Mouse (Mus musculus) granulocyte monocyte progenitor cell, adult 5-6 weeks (primary cell): Measurements from ENCODE around the gene Gria4. TPM values are rescaled to one million over a fixed set of nuclear protein-coding genes. Genes with fewer than 3 reads are reported as not detected.
A peak's percentile ranks its signal among the peaks of the same experiment; 100 is the strongest.
"Not testable (repeated sequence)": the region's sequence is repeated elsewhere in the genome, so short reads cannot be mapped to it uniquely, and the experiment has no call there.

Experiments
- ATAC-seq: replicated peaks from 2 replicates; pipeline ENCODE4 v1.8.0; 2016; ENCODE audit warnings: mild to moderate bottlenecking, moderate TSS enrichment, inconsistent platforms; ENCODE audit not compliant: poor library complexity, severe bottlenecking
- total RNA-seq, 2 experiments: library from RNA; stranded (forward) in 1 of 2; stranded (reverse) in 1 of 2; fragments of 200-712, 200-1000 nt in 1 of 2; fragments of >200 nt in 1 of 2; fragmentation: Nextera tagmentation in 1 of 2; gene quantifications; 2 replicates each; pipeline ENCODE4 v1.2.3; 2014 to 2017

Gene Gria4
- total RNA-seq, 2 experiments from 2014 or later, result not detected

DNA sequence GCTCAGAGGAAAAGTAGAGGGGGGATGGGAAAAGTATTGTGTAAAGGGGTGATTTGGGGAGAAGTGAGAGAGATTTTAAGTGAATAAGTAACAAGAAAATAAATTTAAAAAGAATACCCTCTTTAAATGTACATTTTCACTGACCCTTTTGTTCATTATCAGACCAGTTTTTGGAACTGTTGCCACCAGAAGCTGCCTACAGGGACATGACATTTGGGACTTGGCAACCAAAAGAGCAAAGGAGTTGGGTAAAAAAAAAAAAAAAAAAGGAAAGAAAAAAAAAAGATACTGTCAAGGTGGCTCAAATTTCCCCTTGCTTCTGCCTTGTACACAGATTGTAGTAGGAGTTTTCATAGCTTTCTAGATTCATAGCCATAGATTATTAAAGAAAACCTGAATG is 191.8 kb downstream of the Gria4 start:
- no peak for ATAC-seq

DNA sequence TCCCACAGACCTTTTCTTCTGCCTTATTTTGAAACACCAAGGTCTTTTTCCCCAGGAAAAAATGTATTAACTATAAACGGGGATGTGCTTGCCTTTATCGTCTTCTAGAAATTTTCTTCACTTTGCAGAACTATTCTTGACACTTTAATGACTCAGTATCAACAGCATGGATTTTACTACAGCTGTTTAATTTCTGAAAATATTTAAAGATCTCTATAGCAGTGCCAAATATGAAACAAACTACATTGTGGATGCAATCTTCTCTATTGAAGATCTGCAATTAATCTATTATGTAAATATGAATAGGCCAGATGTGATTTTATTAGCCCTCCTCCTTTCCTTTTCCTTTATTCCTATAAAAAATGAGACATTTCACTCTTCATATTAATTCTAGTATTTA is 194.2 kb downstream of the Gria4 start:
- ATAC-seq, result no peak

DNA sequence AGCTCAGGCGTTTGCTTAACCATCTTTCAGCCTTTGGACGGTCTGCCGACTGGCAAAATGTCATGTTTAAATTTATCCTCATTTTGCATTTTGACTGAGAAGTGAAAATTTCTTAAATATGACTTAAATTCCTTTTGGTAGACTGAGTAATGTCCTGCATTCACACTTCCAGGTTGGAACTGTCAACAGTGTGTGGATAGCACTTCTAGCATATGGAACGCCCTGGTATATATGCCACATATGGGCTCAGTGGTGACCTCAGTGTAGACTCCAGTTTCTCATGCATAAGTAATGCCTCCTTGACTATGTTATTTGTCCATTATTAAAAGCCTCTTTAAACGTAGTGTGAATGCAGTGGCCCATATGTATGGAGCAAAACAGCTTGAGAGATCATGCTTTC is 222.4 kb downstream of the Gria4 start:
- no peak for ATAC-seq

DNA sequence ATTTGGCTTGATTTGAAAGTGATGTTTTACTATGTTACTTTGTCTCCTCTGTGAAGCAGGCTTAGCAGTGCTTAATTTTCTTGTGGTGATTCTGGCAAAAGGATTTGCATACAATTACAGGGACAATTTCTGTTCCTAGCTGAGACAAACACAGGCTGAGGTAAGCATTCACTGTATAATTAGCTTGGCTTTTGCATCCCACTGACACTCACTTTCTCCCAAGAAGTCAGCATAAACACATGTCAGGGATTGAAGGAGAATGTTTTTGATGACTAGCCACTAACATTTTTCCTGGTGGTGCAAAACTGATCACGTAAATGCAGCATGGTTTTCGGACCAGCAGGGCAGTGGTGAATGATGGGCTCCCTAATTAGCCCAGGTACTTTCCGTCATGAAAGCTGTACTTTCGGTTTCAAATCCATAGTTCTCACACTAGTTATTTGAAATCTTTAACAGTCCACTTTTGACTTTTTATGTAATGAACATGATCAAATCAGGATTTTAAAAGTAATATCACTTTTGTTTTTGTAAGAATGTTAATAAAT is 240.5 kb downstream of the Gria4 start:
- ATAC-seq, result no peak

DNA sequence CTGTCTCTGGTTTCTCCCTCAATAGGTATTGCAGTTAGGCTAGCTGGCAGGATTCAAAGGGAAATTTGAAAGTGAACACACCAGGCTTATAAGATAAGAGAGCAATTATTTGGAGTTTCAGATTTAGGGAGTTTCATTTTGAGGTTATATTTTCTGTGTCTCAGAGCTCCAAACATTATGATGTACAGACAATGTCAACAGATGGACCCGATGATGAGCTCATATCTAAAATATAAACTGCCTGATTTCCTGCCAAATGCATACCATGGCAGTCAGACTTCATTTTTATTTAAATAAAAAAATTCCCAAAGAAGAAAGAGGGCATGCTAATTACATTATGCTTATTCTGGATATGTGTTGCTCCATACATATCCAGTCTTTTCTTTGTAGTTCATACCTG is 256.8 kb downstream of the Gria4 start:
- no peak for ATAC-seq

DNA sequence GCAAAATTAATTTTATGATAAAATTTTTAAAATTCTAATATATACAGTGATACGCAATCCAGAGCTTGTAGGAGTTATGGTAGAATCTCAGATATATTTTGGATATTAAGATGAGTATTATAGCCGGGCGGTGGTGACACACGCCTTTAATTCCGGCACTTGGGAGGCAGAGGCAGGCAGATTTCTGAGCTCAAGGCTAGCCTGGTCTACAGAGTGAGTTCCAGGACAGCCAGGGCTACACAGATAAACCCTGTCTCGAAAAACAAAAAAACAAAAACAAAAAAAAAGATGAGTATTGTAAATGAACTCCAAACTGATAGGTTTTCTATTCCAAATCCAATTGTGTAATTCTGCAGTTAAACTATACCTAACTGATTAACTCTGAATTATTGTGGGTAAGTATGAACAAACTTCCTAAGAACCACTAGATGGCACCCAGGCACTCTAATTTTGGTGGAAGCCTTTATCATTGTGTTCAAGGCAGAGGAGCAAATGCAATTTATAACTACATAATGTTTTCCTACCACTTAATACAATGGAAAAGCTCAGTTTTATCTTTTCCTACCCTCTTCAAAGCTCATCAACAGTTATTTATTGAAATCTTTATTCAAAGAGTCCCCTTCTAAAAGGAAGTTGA is 259.4 kb downstream of the Gria4 start:
- ATAC-seq, result no peak

DNA sequence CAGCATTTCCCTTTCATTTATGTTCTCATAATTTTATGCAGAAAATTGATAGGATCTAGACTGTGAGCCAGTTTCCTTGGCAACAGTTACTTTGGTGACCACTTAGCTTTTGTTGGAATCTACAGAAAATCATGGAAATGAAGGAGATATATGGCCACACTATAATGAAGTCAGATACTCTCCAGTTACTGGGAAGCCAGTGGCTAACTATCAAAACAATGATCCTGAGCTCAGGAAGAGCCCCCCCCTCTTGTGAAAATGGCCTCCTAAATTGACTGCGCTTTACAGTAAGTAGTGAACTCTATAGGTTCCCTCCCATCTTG is 281.5 kb downstream of the Gria4 start:
- ATAC-seq, result no peak

DNA sequence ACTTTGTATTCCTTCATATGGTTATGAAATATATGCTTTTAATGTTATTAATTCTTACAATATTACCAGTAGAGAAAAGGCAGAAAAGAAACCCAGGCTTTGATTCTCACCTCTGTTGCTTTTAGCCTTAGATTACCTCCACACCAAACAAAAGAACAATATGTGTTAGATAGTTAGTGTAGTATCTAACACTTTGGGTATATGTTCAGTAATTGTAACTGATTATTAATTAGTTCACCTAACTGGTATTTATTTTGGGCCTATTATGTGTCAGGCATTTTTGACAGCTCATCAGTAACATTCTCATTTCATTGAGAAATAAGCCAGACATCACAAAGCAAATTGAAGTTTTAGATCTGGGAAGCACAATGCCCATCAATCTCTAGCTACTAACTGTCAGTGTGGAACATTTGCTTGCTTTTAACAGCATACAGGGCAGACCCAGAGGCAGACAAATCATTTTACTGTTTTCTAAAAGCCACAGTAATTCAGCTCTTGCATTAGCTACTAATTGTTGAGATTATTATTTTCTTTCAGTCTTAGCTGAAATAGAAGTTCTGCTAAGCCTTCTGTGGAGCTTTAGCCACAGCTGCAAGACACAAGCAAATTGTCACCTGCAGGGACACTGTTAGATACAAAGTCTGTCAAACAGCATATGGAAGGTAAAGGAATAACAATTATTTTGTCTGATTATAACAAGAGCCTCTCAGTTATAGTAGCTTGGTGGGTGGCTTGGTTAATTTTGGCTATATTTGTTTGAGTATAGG is 282.1 kb downstream of the Gria4 start:
- ATAC-seq, result no peak

DNA sequence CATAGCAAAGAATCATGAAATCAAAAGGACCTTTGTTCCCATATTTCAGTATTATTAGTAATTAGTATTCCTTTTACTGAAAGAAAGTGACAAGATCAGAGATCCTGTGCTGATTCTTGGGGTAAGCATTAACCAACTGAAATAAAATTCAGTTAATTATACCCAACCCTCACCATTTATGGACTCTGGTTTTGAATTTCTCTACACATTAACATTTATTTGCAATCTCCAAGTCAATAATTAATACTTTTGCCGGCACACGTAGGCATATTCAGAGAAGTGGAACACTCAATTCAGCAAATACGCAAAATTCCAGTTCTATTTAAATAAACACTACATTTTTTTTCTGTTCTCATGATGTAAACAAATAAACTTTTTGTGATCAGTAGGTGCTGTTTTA is 289.9 kb downstream of the Gria4 start:
- no peak for ATAC-seq

DNA sequence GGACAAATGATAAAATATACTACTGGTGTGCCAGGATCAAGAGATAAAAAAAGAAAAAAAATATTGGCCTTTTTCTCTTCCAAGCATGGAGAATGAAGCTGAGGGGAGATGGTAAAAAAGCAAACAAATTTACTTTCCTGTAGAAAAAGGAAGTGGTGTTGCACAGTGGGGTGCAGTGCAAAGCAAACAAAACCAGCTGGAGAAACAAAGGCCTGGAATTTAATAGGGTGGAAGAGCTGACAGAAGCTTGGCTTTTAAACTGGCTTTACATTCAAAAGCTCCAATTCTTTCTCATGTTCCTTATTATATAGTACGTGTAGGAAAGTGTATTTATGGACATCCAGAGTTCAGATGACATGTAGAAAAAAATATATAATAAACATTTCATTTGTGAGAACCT is 290.9 kb downstream of the Gria4 start:
- no peak for ATAC-seq

DNA sequence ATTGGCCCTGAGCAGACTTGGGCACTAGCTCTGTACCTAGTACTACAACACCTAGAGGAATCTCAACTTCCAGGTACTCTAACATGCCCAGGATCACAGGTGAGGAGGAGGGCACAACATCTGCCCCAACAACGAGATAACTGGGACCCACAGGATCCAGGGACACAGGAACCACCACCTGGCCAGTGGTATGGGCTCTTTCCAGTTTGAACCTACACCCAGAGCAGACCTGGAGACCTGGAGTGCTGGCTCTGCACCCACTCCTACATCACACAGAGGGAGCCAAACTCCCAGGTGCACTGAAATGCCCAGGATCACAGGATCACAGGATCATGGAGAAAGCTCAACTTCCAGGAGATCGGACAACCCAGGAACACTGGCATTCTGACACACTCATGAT is 309.6 kb downstream of the Gria4 start:
- no peak for ATAC-seq

DNA sequence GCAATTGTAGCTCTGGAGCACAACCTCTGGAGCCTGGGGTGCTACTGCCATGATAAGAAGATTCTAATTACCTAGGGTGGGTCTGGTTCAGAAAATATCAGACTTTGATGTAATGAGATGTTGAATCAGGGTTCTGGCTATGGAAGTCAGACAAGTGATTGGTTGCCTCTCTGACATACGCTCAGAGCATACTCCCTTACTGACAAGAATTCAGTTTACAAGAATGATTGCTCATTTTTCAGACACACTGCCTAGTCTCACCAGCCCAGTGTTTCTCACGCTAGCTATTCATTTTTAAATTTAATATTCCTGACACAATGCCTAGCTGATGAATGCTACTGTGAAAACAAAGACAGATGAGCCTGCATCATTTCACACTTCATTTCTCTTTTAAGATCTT is 311.5 kb downstream of the Gria4 start:
- ATAC-seq, result no peak

DNA sequence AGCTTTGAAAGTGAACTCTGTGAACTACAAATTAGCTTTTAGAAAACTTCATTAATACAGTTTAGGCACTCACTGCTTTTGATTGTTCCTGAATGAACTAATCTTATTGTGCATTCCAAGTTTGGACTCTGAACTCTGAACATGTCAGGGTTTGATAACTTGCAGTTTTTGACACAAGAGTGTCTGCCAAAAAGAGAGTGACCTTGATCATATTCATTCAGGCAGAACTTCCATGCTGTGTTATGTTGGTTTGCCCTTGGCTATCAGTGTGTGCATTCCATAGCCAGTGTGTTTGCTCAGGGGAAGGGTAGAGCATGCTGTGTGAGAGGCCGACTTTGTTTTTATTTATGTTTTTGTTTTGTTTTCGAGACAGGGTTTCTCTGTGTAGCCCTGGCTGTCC is 325.2 kb downstream of the Gria4 start:
- no peak for ATAC-seq

DNA sequence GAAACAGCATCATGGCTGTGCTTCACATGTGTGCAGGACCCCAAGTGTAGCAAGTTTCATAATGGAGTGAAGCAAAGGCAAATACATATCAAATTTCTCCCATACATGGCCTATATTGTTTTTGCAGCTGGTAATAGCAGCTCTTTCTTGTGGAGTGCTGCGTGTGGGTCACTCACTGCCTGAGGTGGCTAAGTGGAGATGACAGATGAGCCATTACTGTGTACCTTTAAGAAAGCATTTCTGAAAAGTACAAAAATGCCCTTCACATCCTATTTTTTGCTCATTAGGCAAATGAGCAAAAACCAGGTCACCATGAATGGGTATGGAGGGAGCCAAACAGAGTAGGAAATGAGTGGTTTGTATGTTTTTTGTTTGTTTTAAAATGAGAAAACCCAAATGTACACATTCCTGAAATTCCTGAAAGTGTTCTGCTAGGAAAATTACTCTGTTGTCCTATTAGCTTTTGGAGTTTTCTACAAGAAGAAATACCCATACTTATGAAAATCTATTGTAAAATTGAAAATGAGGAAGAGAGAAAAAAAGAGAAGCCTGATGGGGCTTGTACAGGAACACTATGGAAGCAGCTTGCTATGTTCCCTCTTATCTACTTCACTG is 336.5 kb downstream of the Gria4 start:
- no peak for ATAC-seq

DNA sequence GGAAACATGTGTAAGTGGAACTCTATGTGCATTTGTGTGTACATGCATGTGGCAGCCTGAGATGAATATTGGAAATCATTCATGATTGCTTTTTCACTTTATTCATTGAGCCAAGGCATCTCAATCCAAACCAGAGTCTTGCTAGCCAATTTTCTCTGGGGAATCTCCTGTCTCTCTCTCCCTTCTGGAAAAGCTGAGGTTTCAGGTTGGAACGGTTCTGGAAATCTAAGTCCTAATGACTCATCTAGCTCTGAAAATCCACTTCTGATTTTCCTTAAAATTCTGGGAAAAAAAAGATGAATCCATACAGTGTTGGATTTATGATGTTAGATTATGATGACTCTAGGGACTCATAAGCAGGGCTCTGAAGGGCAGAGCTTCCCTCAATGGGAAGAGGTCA is 337.8 kb downstream of the Gria4 start:
- ATAC-seq, result no peak

DNA sequence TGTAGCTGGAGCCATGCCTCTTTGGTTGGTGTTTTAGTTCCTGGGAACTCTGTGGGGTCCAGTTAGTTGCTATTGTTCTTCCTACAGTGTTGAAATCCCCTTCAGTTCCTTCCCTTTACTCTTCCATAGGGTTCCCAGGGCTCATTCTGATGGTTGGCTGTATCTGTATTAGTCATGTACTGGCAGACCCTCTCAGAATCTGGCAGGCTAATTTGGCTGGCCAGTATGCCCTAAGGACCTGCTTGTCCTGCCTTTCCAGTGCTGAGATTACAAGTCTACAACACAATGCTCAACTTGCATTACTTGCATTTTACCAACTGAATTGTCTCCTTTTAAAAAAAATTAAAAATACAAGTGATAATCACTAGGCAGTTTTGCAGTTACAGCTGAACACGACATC is 338.4 kb downstream of the Gria4 start:
- no peak for ATAC-seq

DNA sequence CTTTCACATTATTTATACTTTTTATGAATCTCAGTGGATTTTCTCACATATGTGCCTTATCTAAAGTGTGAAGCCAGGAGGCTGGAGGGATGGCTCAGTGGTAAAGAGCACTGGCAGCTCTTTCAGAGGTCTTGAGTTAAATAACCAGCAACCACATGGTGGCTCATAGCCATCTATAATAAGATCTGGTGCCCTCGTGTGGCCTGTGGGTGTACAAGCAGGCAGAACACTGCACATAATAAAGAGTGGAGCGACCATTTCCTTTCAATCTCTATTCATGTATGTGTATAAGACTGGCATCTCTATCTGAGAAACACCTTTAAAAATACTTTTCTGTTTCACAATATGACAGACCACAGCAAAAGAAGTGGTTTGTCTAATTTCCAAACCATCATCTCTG is 353.1 kb downstream of the Gria4 start:
- peak; percentile 95 for ATAC-seq

DNA sequence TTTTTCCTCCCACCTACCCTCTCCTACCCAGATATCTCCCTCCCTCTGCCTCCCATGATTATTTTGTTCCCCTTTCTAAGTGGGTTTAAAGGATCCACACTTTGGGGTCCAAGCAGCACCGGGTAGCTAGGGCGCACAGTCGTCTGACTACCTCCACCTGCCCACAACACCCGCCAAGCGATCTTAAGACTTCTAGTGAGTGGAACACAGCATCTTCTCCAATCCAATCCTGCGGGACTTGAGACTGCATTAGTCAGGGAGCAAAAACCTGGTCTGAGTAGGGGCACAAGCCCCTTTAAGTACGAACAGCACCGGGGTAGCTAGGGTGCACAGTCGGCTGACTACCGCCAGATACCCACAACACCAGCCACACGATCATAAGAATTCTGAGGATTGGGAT is 395.2 kb downstream of the Gria4 start:
- not testable (repeated sequence) for ATAC-seq

DNA sequence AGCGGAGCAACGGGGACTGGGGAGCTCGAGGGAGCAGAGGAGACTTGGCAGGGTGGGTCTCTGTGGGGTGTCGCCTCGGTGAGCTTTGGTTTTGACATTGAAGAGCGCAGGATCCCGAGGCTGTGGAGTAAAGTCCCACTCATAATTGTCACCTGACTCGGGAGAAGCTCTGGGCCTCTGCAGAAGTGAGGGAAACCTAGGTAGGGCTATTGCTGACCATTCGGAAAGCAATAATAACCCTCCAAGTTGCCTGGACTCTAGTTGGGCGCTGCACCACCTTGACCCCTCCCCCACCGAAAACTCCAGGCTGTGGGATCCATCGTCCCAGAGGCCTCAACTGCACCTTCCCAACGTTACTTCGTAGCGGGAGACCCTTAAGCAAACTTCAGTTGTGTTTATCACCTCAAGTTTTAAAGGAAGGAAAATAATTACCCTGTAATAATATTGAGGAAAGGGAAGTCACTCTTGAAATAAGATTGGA is 419.4 kb downstream of the Gria4 start:
- ATAC-seq, result no peak; the same call in 1 of the 2 replicates

DNA sequence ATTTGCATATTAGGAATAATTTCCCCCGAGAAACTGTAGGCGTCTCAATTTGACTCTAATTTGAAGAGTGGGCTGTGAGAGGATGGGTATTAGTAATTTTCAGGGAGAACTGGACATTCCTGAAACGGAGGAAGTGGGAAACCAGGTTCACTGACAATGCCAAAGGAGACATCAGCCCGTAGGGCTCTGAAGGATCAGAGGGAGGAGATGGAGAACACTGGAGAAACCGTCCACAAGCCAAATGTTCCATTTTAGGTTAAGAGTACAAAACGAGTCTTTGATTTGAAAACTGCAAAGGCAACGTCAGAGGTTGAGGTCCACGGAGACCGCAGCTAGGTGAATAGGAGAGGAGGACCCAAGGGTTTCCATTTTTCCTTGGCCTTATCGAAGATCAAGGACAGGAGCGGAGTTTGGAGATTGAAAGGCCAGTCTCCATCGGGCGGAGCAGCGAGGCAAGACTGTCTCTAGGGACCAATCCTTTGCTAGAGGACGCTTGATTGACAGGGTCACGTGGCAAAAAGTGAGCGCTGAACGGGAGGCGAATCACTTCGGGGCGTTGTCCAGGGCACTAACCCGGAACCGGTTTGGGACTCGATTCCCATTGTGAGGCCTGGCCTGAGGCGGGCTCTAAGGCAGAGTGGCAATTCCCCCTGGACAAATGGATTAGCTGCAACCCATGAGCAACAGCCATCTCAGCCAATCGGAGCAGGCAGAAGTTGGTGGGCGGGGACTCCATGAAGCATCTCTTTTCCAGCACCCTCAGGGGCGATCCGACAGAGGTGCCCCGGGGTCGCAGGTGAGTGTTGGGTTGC is 420.0 kb downstream of the Gria4 start, which contains the start of gene Msantd4:
Gene Msantd4, plus strand, starts transcription at position 735 of the 812 bp plus-strand sequence.
- ATAC-seq, result peak; percentile 98
